Mouse (Mus musculus) intestine, embryonic 14.5 days (tissue): ENCODE measurements around the gene Ripor2. TPM values are rescaled to one million over a fixed set of nuclear protein-coding genes. Genes with fewer than 3 reads are reported as not detected.

Source experiments
- ATAC-seq: fragments of 200-750 bp; cut with Nextera tagmentation; replicated peaks from 2 replicates; pipeline ENCODE4 v1.8.0; 2017; ENCODE audit warnings: low read depth, moderate number of reproducible peaks, moderate TSS enrichment, moderate library complexity; ENCODE audit not compliant: low FRiP score, low TSS enrichment
- DNase-seq: peaks from one replicate; pipeline ENCODE4 v3.0.0-alpha.2; 2018; ENCODE audit warnings: low spot score
- H3K27ac ChIP-seq: fragments of 300-500 bp; sonication (generic); 2 replicates; pipeline ENCODE4 v1.5.1; 2014; ENCODE audit warnings: low read depth, mild to moderate bottlenecking, control low read depth
- H3K27me3 ChIP-seq: fragments of 300-500 bp; sonication (generic); replicated peaks from 2 replicates; pipeline ENCODE4 v1.6.1; 2014; ENCODE audit warnings: low read length, control low read depth; ENCODE audit not compliant: control insufficient read depth, insufficient read depth
- H3K36me3 ChIP-seq: fragments of 300-500 bp; sonication (generic); 2 replicates; pipeline ENCODE4 v1.6.1; 2014; ENCODE audit warnings: low read length, control low read depth; ENCODE audit not compliant: control insufficient read depth, insufficient read depth
- H3K4me1 ChIP-seq: fragments of 300-500 bp; sonication (generic); replicated peaks from 2 replicates; pipeline ENCODE4 v1.6.1; 2014; ENCODE audit warnings: low read length, control low read depth, mixed read lengths; ENCODE audit not compliant: control insufficient read depth, insufficient read depth
- H3K4me2 ChIP-seq: fragments of 300-500 bp; sonication (generic); 2 replicates; pipeline ENCODE4 v1.6.1; 2014; ENCODE audit warnings: low read length
- H3K4me3 ChIP-seq: fragments of 300-500 bp; sonication (generic); 2 replicates; pipeline ENCODE4 v1.5.1; 2014; ENCODE audit warnings: low read depth, low read length, control low read depth, mixed read lengths
- H3K9ac ChIP-seq: fragments of 300-500 bp; sonication (generic); 2 replicates; pipeline ENCODE4 v1.6.1; 2014; ENCODE audit warnings: mild to moderate bottlenecking, low read length
- H3K9me3 ChIP-seq: fragments of 300-500 bp; sonication (generic); 2 replicates; pipeline ENCODE4 v1.6.1; 2016; ENCODE audit warnings: low read length, control low read depth; ENCODE audit not compliant: control insufficient read depth
- WGBS: fragments of 180-500 bp; shearing (Covaris S2); extraction: QIAGEN DNeasy Blood & Tissue Kit; methylation state at CpG from one replicate; pipeline ENCODE4 v1.1.7; 2014; 5-methylcytosine and 5-hydroxymethylcytosine counted together
- polyA plus RNA-seq: library from polyadenylated mRNA; unstranded; fragments of >200 nt; fragmentation: Nextera tagmentation; extraction: Ambion mirVana; gene quantifications from 2 replicates; pipeline ENCODE4 v1.2.1, GENCODE M21; 2014

Ripor2 gene
- polyA plus RNA-seq, 1 experiment from 2014 or later, result 1.7 TPM

- Histone ChIP-seq H3K4me1 (peaks cover 5% of the 10 kb centered on the region), H3K9me3 (no peaks in the 10 kb centered on the region), H3K27ac (no peak overlapping the region), H3K27me3 (0 out of 2 replicates have a peak, but pooled peaks cover 13% of the 10 kb centered on the region), H3K36me3 (no peaks in the 10 kb centered on the region), H3K4me3 (no peak overlapping the region), H3K9ac (no peak overlapping the region), H3K4me2 (no peak overlapping the region)
- 82% methylated on average over 3 of the region's 3 CpGs for WGBS
- DNase-seq (no peak), ATAC-seq (no peak)
Measured at GRCm38 (mm10) chr13:24640836-24641385, 58.9 kb downstream of the Ripor2 start.

- no peak overlapping the region for H3K4me3 ChIP-seq
- 70% methylated on average over 7 of the region's 7 CpGs for WGBS
- H3K9me3 ChIP-seq, result no peaks in the 10 kb centered on the region
- H3K4me1 ChIP-seq, result peaks cover 5% of the 10 kb centered on the region
- H3K36me3 ChIP-seq, result no peaks in the 10 kb centered on the region
- H3K9ac ChIP-seq, result no peak overlapping the region
- ATAC-seq, result no peak
- H3K27me3 ChIP-seq, result 0 out of 2 replicates have a peak, but pooled peaks cover 13% of the 10 kb centered on the region
- no peak for DNase-seq
- no peak overlapping the region for H3K4me2 ChIP-seq
- H3K27ac ChIP-seq, result no peak overlapping the region
Measured at GRCm38 (mm10) chr13:24641491-24642430, 59.8 kb downstream of the Ripor2 start.

- H3K9me3 ChIP-seq, result no peaks in the 10 kb centered on the region
- ATAC-seq (no peak), DNase-seq (no peak)
- 75% methylated on average over 3 of the region's 3 CpGs for WGBS
- no peak overlapping the region for H3K4me2 ChIP-seq
- H3K36me3 ChIP-seq, result no peaks in the 10 kb centered on the region
- no peaks in the 10 kb centered on the region for H3K27me3 ChIP-seq
- no peaks in the 10 kb centered on the region for H3K4me1 ChIP-seq
- no peak overlapping the region for H3K4me3 ChIP-seq
- no peak overlapping the region for H3K27ac ChIP-seq
- no peak overlapping the region for H3K9ac ChIP-seq
Measured at GRCm38 (mm10) chr13:24645146-24645545, 63.2 kb downstream of the Ripor2 start.

- Histone ChIP-seq H3K9ac (no peak overlapping the region), H3K4me3 (no peak overlapping the region), H3K27ac (no peak overlapping the region), H3K36me3 (no peaks in the 10 kb centered on the region), H3K4me2 (no peak overlapping the region), H3K9me3 (no peaks in the 10 kb centered on the region), H3K27me3 (no peaks in the 10 kb centered on the region), H3K4me1 (no peaks in the 10 kb centered on the region)
- DNase-seq (no peak), ATAC-seq (no peak)
- WGBS, result 78% methylated on average over 3 of the region's 3 CpGs
Measured at GRCm38 (mm10) chr13:24646324-24646723, 64.3 kb downstream of the Ripor2 start.

- no peaks in the 10 kb centered on the region for H3K27me3 ChIP-seq
- H3K36me3 ChIP-seq, result no peaks in the 10 kb centered on the region
- ATAC-seq, result no peak
- no peak overlapping the region for H3K4me2 ChIP-seq
- no peak overlapping the region for H3K4me3 ChIP-seq
- H3K27ac ChIP-seq, result no peak overlapping the region
- H3K9me3 ChIP-seq, result no peaks in the 10 kb centered on the region
- no peaks in the 10 kb centered on the region for H3K4me1 ChIP-seq
- H3K9ac ChIP-seq, result no peak overlapping the region
- DNase-seq, result no peak
- WGBS, result 84% methylated on average over 2 of the region's 2 CpGs
Measured at GRCm38 (mm10) chr13:24647444-24647843, 65.5 kb downstream of the Ripor2 start.

GRCm38 (mm10) chr13:24648027-24648426 is 66.0 kb downstream of the Ripor2 start:
- Histone ChIP-seq H3K27me3 (no peaks in the 10 kb centered on the region), H3K9ac (no peak overlapping the region), H3K4me2 (no peak overlapping the region), H3K4me1 (no peaks in the 10 kb centered on the region), H3K4me3 (no peak overlapping the region), H3K9me3 (no peaks in the 10 kb centered on the region), H3K27ac (no peak overlapping the region), H3K36me3 (no peaks in the 10 kb centered on the region)
- 66% methylated on average over 5 of the region's 5 CpGs for WGBS
- no peak for DNase-seq
- ATAC-seq, result no peak

GRCm38 (mm10) chr13:24648668-24649067 is 66.7 kb downstream of the Ripor2 start:
- Histone ChIP-seq H3K27me3 (no peaks in the 10 kb centered on the region), H3K27ac (no peak overlapping the region), H3K9ac (no peak overlapping the region), H3K36me3 (no peaks in the 10 kb centered on the region), H3K4me2 (no peak overlapping the region), H3K4me1 (no peaks in the 10 kb centered on the region), H3K4me3 (no peak overlapping the region), H3K9me3 (no peaks in the 10 kb centered on the region)
- DNase-seq, result no peak
- no peak for ATAC-seq
- WGBS, result 84% methylated on average over 3 of the region's 3 CpGs

- Histone ChIP-seq H3K27ac (no peak overlapping the region), H3K4me1 (no peaks in the 10 kb centered on the region), H3K9ac (no peak overlapping the region), H3K4me3 (no peak overlapping the region), H3K36me3 (no peaks in the 10 kb centered on the region), H3K27me3 (no peaks in the 10 kb centered on the region), H3K9me3 (no peaks in the 10 kb centered on the region), H3K4me2 (no peak overlapping the region)
- no peak for DNase-seq
- ATAC-seq, result no peak
- 80% methylated on average over 2 of the region's 2 CpGs for WGBS
Measured at GRCm38 (mm10) chr13:24649099-24649498, 67.1 kb downstream of the Ripor2 start.
